Mouse (Mus musculus): ENCODE measurements around the gene Eps15l1.

DNA sequence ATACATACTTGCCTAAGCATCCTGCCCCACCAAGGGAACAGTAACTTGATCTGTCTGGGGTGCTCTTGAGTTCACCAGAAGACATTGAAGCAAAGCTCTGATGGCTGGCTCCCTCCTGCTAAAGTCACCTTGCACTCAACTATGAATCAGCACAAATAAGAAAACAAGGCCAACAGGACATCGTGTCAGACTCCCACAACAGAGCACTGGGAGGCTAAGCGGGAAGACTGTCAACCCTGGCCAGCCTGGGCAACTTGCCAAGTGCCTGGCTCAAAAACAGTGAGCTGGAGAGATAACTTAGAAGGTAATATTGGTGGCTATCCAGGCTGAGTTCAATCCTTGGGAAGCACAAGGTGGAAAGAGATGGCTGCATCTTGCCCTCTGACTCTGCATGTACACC lies 13.7 kb upstream of the Eps15l1 start:
- TF ChIP-seq POLR2A (IDR thresholded peaks at IDR 0.05; ENCODE audit: control insufficient read depth, extremely low read depth, insufficient read depth, low read length, poor library complexity) (no peak), CTCF (IDR thresholded peaks at IDR 0.05; ENCODE audit: borderline replicate concordance, control insufficient read depth, extremely low read depth, insufficient read depth, low read length, poor library complexity) (no peak)
